Mouse (Mus musculus) cerebellum, adult 2 months (tissue): ENCODE data around the gene Cap2.

ENCODE experiments used
- CTCF ChIP-seq: fragments of 200-500 bp; IDR thresholded peaks from 2 replicates; pipeline ENCODE4 v1.5.1; 2011; ENCODE audit warnings: low read depth, mild to moderate bottlenecking, control low read depth, low read length, moderate library complexity, borderline replicate concordance; ENCODE audit not compliant: insufficient read depth
- POLR2A ChIP-seq: fragments of 200-500 bp; IDR thresholded peaks from 2 replicates; pipeline ENCODE4 v1.6.1; 2011; ENCODE audit warnings: low read length, control low read depth, borderline replicate concordance; ENCODE audit not compliant: insufficient read depth

DNA sequence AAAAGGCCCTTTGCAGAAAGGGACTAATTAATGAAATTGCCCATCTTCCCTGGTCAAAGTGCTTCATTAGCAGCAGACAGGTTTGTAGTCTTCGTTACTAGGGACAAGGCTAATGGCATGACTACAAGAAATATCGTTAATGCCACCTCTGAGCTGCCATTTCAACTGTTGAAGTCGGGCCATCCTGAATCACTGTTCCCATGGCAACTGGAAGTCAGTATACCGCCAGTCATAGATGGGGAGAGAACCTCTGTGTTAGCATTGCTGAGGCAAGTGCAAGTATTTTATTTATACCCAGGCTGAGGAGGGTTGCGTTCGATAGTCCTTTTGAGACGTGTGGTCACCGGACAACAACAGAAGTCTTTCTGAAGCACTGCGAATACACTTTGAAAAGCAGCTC, 53.1 kb downstream of the Cap2 start:
- TF ChIP-seq POLR2A: no peak
- no peak for TF ChIP-seq CTCF
